Mouse (Mus musculus) hindbrain, embryonic 16.5 days (tissue): ENCODE results near the gene Rpf2. TPM values are rescaled to one million over a fixed set of nuclear protein-coding genes. Genes with fewer than 3 reads are reported as not detected.

Experiments
- ATAC-seq: fragments of 200-750 bp; cut with Nextera tagmentation; 2 replicates; pipeline ENCODE4 v1.8.0; 2017; ENCODE audit warnings: moderate TSS enrichment, moderate library complexity
- H3K27ac ChIP-seq: fragments of 300-500 bp; sonication (generic); 2 replicates; pipeline ENCODE4 v1.5.1; 2014; ENCODE audit warnings: low read depth, mild to moderate bottlenecking, control low read depth, low read length, moderate library complexity
- H3K27me3 ChIP-seq: fragments of 300-500 bp; sonication (generic); replicated peaks from 2 replicates; pipeline ENCODE4 v1.6.1; 2014; ENCODE audit warnings: low read length; ENCODE audit not compliant: control insufficient read depth, insufficient read depth
- H3K36me3 ChIP-seq: fragments of 300-500 bp; sonication (generic); 2 replicates; pipeline ENCODE4 v1.6.1; 2014; ENCODE audit warnings: mild to moderate bottlenecking, low read length, moderate library complexity, mixed read lengths; ENCODE audit not compliant: control insufficient read depth, insufficient read depth
- H3K4me1 ChIP-seq: fragments of 300-500 bp; sonication (generic); 2 replicates; pipeline ENCODE4 v1.6.1; 2014; ENCODE audit warnings: low read depth, low read length; ENCODE audit not compliant: control insufficient read depth, insufficient read depth
- H3K4me2 ChIP-seq: fragments of 300-500 bp; sonication (generic); 2 replicates; pipeline ENCODE4 v1.6.1; 2014; ENCODE audit warnings: mild to moderate bottlenecking, low read length, control low read depth, moderate library complexity
- H3K4me3 ChIP-seq: fragments of 300-500 bp; sonication (generic); 2 replicates; pipeline ENCODE4 v1.5.1; 2014; ENCODE audit warnings: mild to moderate bottlenecking, low read length, control low read depth, moderate library complexity
- H3K9ac ChIP-seq: fragments of 300-500 bp; sonication (generic); 2 replicates; pipeline ENCODE4 v1.6.1; 2014; ENCODE audit warnings: low read depth, mild to moderate bottlenecking, control low read depth, low read length, moderate library complexity
- H3K9me3 ChIP-seq: fragments of 300-500 bp; sonication (generic); 2 replicates; pipeline ENCODE4 v1.6.1; 2014; ENCODE audit warnings: mild to moderate bottlenecking, low read length, moderate library complexity; ENCODE audit not compliant: control insufficient read depth
- WGBS: fragments of 180-500 bp; shearing (Covaris S2); extraction: QIAGEN DNeasy Blood & Tissue Kit; methylation state at CpG from one replicate; pipeline ENCODE4 v1.1.7; 2014; 5-methylcytosine and 5-hydroxymethylcytosine counted together
- polyA plus RNA-seq: library from polyadenylated mRNA; unstranded; fragments of >200 nt; fragmentation: Nextera tagmentation; extraction: Ambion mirVana; gene quantifications from 2 replicates; pipeline ENCODE4 v1.2.1, GENCODE M21; 2015

Rpf2 gene
- polyA plus RNA-seq, 1 experiment from 2014 or later, result 64.0 TPM

GRCm38 (mm10) chr10:40189689-40190088 lies 57.1 kb downstream of the Rpf2 start:
- Histone ChIP-seq H3K4me3 (no peak overlapping the region), H3K9me3 (no peaks in the 10 kb centered on the region), H3K4me2 (no peak overlapping the region), H3K36me3 (no peaks in the 10 kb centered on the region), H3K27me3 (no peaks in the 10 kb centered on the region), H3K9ac (no peak overlapping the region), H3K27ac (no peak overlapping the region), H3K4me1 (no peaks in the 10 kb centered on the region)
- 94% methylated on average over 2 of the region's 2 CpGs for WGBS
- ATAC-seq, result no peak

- no peaks in the 10 kb centered on the region for H3K36me3 ChIP-seq
- no peak overlapping the region for H3K4me3 ChIP-seq
- ATAC-seq, result no peak
- H3K27me3 ChIP-seq, result no peaks in the 10 kb centered on the region
- H3K9ac ChIP-seq, result no peak overlapping the region
- 74% methylated on average over 3 of the region's 3 CpGs for WGBS
- H3K27ac ChIP-seq, result no peak overlapping the region
- no peaks in the 10 kb centered on the region for H3K4me1 ChIP-seq
- no peaks in the 10 kb centered on the region for H3K9me3 ChIP-seq
- H3K4me2 ChIP-seq, result no peak overlapping the region
These were observed 58.0 kb downstream of the Rpf2 start for GRCm38 (mm10) chr10:40188831-40189230.

GRCm38 (mm10) chr10:40185956-40186355 lies 60.9 kb downstream of the Rpf2 start:
- Histone ChIP-seq H3K27me3 (no peaks in the 10 kb centered on the region), H3K4me1 (no peaks in the 10 kb centered on the region), H3K9me3 (no peaks in the 10 kb centered on the region), H3K9ac (no peak overlapping the region), H3K4me3 (no peak overlapping the region), H3K27ac (no peak overlapping the region), H3K4me2 (no peak overlapping the region), H3K36me3 (no peaks in the 10 kb centered on the region)
- ATAC-seq, result no peak

DNA sequence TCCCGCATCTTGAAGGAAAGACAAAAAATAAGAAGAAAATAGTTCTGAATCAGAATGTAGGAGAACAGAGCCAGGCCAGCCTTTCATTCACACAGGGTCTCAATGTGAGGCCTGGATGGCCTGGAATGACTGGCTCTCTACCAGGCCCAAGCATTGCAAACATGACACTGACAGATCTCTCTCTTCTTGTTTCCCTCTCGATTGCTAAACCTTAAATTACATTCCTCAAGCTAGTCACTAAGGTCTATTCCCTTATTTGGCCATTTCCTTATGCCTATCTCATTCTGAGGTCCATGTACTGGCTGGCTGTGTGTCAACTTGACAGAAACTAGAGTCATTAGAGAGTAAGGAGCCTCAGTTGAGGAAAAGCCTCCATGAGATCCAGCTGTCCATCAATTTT lies 66.8 kb downstream of the Rpf2 start:
- Histone ChIP-seq H3K4me3 (no peak overlapping the region), H3K4me2 (no peak overlapping the region), H3K27me3 (no peaks in the 10 kb centered on the region), H3K9ac (no peak overlapping the region), H3K36me3 (no peaks in the 10 kb centered on the region), H3K9me3 (no peaks in the 10 kb centered on the region), H3K27ac (no peak overlapping the region), H3K4me1 (no peaks in the 10 kb centered on the region)
- WGBS, result 79% methylated on average over 2 of the region's 2 CpGs
- no peak for ATAC-seq

- H3K9ac ChIP-seq, result no peak overlapping the region
- 95% methylated on average over 5 of the region's 5 CpGs for WGBS
- no peak overlapping the region for H3K4me2 ChIP-seq
- H3K4me1 ChIP-seq, result no peaks in the 10 kb centered on the region
- no peak overlapping the region for H3K4me3 ChIP-seq
- no peak overlapping the region for H3K27ac ChIP-seq
- H3K36me3 ChIP-seq, result no peaks in the 10 kb centered on the region
- no peaks in the 10 kb centered on the region for H3K9me3 ChIP-seq
- ATAC-seq, result no peak
- H3K27me3 ChIP-seq, result no peaks in the 10 kb centered on the region
These were observed 67.7 kb downstream of the Rpf2 start for GRCm38 (mm10) chr10:40179142-40179541.

- Histone ChIP-seq H3K9me3 (no peaks in the 10 kb centered on the region), H3K4me3 (no peak overlapping the region), H3K4me2 (no peak overlapping the region), H3K4me1 (no peaks in the 10 kb centered on the region), H3K36me3 (no peaks in the 10 kb centered on the region), H3K27me3 (no peaks in the 10 kb centered on the region), H3K27ac (no peak overlapping the region), H3K9ac (no peak overlapping the region)
- ATAC-seq, result no peak
- WGBS, result 54% methylated on average over 6 of the region's 6 CpGs
These were observed 69.4 kb downstream of the Rpf2 start for GRCm38 (mm10) chr10:40177323-40177962.

Other genes with a start within 250 kb of the Rpf2 start
- gene Mfsd4b1, start 221.8 kb downstream of the Rpf2 start, polyA plus RNA-seq, result 0.46 and 0.60 TPM in 2 replicates
- 6.1 and 7.2 TPM in 2 replicates for gene Slc16a10, start 104.8 kb downstream of the Rpf2 start, polyA plus RNA-seq
- 64.9 and 67.9 TPM in 2 replicates for gene Gtf3c6, start 11.1 kb upstream of the Rpf2 start, polyA plus RNA-seq
- gene Amd1, start 55.1 kb upstream of the Rpf2 start, polyA plus RNA-seq, result 35.5 and 40.4 TPM in 2 replicates
- gene Cdk19, start 92.5 kb upstream of the Rpf2 start, polyA plus RNA-seq, result 9.6 and 11.0 TPM in 2 replicates